Mouse (Mus musculus) c-Kit-positive CD71-positive TER-119-negative erythroid progenitor cells, embryonic 14.5 days (primary cell): Measurements from ENCODE around the gene Tal1.

Experiments used
- DNase-seq: peaks from one replicate; pipeline ENCODE4 v3.0.0-alpha.2; 2013; ENCODE audit warnings: low read depth

The Tal1 gene

GRCm38 (mm10) chr4:115071668-115072067 is 15.4 kb downstream of the Tal1 start:
- no peak for DNase-seq

GRCm38 (mm10) chr4:115074789-115075188 is 18.6 kb downstream of the Tal1 start:
- no peak for DNase-seq

GRCm38 (mm10) chr4:115075204-115075915 is 19.1 kb downstream of the Tal1 start:
- no peak for DNase-seq

GRCm38 (mm10) chr4:115078892-115079820 is 22.9 kb downstream of the Tal1 start:
- no peak for DNase-seq

GRCm38 (mm10) chr4:115079821-115080349 is 23.7 kb downstream of the Tal1 start:
- no peak for DNase-seq

- no peak for DNase-seq
Observed at GRCm38 (mm10) chr4:115083031-115083430, 26.8 kb downstream of the Tal1 start.

- DNase-seq, result no peak
Observed at GRCm38 (mm10) chr4:115085522-115086095, 29.4 kb downstream of the Tal1 start.

GRCm38 (mm10) chr4:115086257-115086656 is 30.0 kb downstream of the Tal1 start:
- no peak for DNase-seq

- DNase-seq, result no peak
Observed at GRCm38 (mm10) chr4:115086763-115087415, 30.7 kb downstream of the Tal1 start.

GRCm38 (mm10) chr4:115088611-115089338 is 32.5 kb downstream of the Tal1 start, which contains the start of gene Pdzk1ip1:
Pdzk1ip1 (plus strand) TSS chr4:115088708.
- DNase-seq, result no peak

- DNase-seq, result no peak
Observed at GRCm38 (mm10) chr4:115090592-115090991, 34.4 kb downstream of the Tal1 start.

GRCm38 (mm10) chr4:115091806-115092205 is 35.6 kb downstream of the Tal1 start:
- DNase-seq, result no peak

GRCm38 (mm10) chr4:115093331-115093864 is 37.2 kb downstream of the Tal1 start:
- DNase-seq, result no peak

- no peak for DNase-seq
Observed at GRCm38 (mm10) chr4:115094056-115094455, 37.8 kb downstream of the Tal1 start.

- DNase-seq, result peak; percentile 83
Observed at GRCm38 (mm10) chr4:115095671-115096434, 39.6 kb downstream of the Tal1 start.

GRCm38 (mm10) chr4:115096435-115097145 is 40.4 kb downstream of the Tal1 start:
- DNase-seq, result no peak

GRCm38 (mm10) chr4:115097146-115097496 is 40.9 kb downstream of the Tal1 start:
- no peak for DNase-seq

- no peak for DNase-seq
Observed at GRCm38 (mm10) chr4:115101682-115102081, 45.5 kb downstream of the Tal1 start.

GRCm38 (mm10) chr4:115103510-115103909 is 47.3 kb downstream of the Tal1 start:
- no peak for DNase-seq

- DNase-seq, result no peak
Observed at GRCm38 (mm10) chr4:115111167-115111566, 54.9 kb downstream of the Tal1 start.
